Mouse (Mus musculus) NIH3T3 (cell line): Measurements from ENCODE around the gene Pmpcb.
"Not testable (repeated sequence)": the region's sequence is repeated elsewhere in the genome, so short reads cannot be mapped to it uniquely, and the experiment has no call there.

Source experiments
- DNase-seq: peaks from one replicate; pipeline ENCODE4 v3.0.0-alpha.2; 2012; ENCODE audit warnings: low read depth

Pmpcb gene

DNA sequence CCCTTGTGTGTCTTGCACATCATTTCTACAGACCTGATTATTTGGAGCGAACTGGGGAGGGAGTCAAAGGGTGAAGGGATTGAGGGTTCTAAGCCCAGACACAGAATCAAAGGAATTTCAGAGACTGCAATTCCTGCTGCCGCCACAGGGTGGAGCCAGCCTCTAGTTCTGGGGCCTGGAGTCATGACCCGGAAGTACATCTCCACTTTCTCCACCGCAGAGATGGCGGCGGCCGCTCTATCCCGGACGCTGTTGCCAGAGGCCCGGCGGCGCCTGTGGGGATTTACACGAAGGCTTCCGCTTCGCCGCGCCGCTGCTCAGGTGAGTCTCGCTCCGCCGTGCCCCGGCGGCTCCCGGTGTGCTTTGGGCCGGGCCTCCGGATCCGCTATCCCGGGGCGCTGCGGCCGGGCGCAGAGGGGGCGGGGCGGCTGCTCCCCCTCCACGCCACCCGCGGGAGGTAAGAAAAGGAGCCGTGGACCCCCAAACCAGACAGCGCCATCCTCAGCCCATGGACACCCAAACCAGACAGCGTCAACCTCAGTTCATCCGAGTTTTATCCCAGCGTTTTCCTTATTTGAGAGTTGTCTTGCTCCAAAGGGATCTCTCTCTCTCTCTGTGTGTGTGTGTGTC is at the start of gene Pmpcb:
Gene Pmpcb, plus strand, starts transcription at position 186 of the 630 bp plus-strand sequence.
- peak; percentile 92 for DNase-seq

DNA sequence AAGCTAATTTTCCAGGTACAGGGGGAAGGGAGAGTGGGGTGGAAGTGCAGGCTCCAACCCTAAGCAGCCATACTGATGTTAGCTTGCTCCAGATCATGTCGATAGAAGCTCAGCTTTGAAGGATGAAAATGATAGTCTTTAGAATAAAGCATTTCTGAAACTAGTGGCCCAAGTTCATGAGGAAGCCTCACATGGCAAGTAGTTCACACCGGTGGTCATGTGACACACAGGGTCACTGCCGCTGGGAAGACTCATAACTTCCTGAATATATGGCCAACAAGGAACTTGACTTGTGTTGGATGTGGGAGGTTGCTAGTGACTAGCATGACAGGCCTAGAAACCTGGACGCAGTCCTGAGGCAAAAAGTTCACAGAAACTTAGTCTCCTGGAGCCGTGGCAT is 44.7 kb upstream of the Pmpcb start:
- no peak for DNase-seq

DNA sequence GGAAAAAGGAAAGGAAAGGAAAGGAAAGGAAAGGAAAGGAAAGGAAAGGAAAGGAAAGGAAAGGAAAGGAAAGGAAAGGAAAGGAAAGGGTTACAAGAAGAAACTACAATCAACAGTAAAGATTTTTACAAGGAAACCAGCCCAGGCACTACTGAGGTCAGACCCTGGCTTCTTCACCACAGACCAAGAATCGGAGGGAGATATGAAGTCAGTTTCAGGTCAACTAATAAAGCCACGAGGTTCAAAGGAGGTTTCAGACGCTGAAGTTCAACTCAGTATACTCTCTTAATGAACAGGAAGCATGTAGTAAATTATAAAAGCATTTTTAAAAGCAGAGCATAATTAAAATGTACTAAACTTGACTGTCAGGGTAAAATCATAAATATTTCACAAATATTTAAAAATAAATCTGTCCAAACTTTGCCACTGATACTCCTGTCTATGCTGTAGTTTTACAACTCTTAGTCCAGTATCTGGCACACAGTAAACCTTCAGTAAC is 43.5 kb upstream of the Pmpcb start:
- no peak for DNase-seq

DNA sequence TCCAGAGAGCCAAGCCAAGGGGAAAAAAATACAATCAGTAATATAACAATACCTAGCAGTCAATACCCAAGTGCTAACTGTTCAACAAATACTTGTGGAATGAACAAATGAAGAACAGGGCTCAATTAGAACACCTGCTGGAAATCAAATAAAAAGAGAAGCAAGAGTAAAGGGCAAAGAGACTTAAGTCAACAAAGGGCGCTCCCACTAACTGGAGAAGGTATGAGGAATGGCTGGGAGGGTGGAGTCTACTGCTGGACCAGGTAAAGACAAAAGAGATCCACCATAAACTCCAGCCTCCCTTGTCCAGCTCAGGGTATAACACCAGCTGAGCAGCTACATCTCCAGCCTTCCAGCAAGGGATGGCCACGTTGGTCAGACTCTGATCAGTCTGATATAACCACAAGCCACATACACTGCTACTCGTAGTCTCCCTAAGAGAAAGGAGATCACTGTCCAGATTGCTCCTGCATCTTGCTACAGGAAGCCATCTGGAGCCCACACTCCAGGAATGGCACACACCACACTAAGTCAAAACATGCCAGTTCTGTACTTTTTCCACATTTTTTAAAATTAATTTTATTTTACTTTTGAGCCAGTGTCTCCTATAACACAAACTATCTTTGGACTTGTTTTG is 42.0 kb upstream of the Pmpcb start:
- no peak for DNase-seq

DNA sequence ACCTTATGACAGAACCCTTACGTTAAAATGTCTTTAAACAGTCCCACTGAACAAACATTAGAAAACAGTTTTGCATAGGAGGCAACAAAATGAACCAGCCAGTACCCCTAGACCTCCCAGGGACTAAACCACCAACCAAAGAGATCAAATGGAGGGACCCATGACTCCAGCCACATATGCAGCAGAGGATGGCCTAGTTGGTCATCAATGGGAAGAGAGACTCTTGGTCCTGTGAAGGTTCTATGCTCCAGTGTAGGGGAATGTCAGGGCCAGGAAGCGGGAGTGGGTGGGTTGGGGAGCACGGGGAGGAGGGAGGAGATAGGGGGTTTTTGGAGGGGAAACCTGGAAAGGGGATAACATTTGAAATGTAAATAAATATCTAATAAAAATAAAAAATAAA is 37.4 kb upstream of the Pmpcb start:
- not testable (repeated sequence) for DNase-seq

DNA sequence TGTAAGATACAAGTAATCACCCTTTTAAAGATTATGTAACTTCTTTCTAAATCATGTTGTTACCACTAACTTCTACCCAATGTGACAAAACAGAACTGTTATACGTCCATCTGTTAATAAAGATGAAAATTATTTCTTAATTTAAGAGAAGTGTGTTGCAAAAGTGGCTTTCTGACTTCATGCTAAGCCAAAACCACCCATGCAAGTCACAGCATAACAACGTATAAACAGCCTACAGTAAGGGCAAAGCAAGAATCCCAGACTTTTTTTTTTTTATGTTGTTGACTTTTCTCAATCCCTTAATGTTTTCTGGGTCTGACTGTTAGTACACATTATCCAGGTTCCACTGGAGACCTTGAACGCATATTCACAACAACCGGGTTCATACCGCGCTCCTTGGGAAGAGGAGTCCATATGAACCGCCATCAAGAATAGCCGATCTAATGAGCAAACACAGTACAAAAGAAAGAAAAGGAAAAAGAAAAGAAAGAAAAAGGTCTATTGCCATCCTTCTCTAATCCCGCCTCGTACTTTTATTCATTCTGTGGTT is 36.6 kb upstream of the Pmpcb start:
- DNase-seq, result peak; percentile 14

DNA sequence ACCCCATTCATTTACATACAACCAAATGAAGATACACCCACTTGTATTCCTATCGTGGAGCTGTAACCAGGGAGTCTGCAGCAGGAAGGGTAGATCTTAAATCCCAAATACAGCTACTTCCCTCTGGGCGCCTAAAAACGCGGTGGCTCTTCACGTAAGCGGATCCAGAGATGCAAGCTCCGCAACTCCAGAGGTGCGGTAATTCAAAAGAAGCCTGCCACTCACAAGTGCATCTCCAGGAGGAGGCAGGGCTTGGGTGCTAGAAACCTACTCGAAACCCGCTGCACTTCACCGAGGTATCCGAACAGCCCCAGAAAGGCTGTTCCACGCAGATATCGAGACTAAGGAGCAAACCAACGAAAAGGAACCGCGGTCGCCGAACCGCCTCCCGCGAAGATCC is 36.0 kb upstream of the Pmpcb start:
- DNase-seq, result no peak

DNA sequence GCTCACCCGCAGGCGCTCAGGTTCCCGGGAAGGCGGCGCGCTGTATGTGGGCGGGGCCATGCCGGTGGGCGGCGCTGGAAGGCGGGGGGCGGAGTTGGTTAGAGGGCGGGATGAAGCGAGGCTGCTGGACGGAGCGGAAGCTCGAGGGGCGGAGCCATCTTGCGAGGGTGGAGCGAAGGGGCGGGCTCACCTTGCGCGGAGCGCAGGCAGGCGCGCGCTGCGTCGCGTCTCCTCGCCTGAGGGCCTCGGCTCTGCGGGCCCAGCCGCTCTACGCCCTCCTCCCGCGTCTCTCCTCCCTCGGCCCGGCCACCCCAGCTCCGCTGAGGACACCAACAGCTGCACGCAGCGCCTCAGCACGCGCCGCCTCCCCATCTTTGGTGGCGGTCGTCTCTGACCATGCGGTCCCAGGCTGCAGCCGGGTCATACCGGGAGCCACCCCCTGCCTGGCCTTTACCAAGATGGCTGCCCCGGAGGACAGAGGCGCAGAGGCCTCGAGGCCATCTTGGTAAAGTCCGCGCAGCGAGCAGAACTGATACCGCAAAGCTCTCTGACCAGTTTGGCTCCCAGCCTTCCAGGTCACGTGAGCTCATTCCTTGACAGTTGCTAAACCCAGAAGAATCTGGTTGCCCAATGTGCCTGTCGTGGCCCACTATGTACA is 35.5 kb upstream of the Pmpcb start, which contains the start of gene Napepld:
Gene Napepld, minus strand, starts transcription at position 46 of the 658 bp plus-strand sequence.
- peak; percentile 99 for DNase-seq

DNA sequence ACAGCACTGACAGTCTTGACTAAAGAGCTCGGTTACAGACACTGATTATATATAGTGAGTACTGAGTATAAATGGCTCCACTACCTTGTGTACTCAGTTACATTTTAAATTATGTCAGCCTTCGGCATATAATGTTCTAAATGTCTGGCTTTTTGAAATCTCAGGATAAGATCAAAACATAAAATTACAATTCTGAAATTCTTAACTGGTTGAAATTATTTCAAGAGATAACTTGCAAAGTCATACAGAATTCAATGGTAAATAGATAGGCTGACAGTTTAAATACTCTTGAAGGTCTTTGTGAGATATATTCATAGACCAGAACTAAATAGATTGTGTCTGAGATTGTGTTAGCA is 35.0 kb upstream of the Pmpcb start:
- no peak for DNase-seq

DNA sequence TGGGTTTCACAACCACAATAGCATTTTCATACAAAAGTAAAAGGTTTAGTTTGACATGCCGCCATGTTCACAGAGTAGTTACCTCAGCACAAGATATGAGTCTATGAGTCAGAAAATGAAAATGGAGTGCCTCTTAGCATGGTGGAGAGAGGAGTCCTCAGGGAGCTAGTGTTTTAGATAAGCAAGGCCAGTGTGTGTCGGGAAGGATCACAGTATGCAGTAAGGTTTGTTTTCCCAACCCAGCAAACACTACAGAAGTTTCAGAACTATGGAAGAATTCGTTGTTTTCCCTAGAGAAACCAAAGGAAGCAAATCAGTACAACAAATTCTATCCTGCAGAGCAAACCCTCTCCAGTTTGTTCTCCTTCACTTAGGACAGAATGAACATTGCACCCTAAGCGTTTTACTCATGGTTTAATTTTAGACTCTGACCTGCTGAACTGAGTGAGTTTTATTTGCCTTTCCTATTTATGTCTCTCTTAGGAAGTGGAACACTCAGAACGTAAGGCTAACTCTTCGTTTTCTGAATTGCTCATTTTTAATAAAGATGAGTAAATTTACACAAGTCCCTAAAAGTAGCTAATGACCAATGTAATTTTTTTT is 34.0 kb upstream of the Pmpcb start:
- DNase-seq, result peak; percentile 52

DNA sequence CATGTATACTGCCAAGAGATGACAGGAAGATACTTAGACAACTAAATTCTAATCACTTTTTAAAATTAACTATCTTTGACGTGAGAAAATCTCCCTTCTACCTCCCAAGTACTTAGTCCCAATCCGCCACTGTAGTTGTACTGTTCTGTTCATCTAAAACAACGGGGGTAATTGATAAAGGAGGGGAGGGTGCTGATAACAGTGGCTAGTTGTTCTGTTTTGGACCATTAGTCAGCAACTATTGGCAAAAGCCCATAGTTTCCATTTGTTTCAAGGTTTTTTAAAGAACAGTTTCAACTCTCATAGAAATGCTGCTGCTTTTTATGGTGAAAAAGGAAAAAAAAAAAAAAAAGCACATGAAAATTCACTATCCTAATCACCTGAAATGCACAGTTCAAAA is 33.2 kb upstream of the Pmpcb start:
- DNase-seq, result peak; percentile 48

DNA sequence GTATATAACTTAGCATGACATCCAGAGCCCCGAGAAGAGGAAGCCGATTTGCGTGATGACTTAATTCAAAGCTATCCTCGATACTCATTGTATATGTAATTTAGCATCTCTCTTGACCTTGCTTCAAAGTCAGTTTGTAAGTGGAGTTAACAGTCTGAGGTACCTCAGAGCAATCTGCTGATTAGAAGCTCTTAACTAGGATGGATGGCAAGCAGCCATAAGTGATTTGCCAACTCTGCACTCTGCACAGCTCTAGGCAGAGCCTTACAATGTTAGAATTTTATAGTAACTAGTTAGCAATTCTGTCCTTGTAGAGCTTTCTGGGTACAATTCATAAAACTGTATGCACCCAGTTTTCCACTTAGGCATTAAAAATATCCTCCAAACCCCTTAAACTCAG is 30.4 kb upstream of the Pmpcb start:
- DNase-seq, result no peak

DNA sequence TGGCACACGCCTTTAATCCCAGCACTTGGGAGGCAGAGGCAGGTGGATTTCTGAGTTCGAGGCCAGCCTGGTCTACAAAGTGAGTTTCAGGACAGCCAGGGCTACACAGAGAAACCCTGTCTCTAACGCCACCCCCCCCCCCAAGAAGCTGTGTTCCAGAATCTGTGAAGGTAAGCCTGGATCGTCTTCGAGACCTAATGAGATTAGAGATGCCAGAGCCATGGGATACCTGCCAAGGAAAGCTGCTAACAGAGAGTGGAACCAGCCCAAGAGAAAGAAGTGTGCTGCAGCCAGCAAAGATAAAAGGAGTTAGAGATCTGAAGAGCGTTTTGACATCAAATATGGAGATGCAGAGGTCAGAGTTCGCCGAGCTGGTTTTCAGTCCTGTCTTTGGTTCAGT is 28.9 kb upstream of the Pmpcb start:
- not testable (repeated sequence) for DNase-seq

DNA sequence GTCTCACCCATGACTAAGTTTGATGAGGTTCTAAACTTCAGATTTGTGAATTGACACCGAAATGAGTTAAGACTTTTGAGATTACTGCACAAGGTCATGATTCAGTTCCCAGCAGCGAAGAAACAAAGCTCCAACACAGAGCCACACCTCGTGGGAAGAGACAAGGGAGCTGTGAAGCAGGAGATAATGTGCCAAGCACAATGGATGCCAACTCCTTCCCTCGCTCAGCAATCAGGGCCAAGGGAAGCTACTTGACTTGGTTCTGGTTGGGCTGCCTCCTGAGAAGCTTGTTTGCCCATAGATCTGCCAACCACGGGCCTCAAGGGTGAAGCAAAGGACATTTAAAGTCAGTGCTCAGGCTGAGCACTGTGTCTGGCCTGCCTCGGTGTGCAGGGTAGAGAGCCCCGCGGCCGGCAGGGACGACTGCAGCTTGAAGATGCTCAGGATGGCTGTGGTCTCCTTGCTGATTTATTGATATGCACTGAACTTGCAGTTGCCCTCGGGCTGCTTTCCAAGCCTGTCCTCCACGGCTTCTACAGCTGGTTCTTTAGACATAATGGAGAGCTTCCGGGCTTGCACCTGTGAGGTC is 24.7 kb upstream of the Pmpcb start:
- DNase-seq, result peak; percentile 34

DNA sequence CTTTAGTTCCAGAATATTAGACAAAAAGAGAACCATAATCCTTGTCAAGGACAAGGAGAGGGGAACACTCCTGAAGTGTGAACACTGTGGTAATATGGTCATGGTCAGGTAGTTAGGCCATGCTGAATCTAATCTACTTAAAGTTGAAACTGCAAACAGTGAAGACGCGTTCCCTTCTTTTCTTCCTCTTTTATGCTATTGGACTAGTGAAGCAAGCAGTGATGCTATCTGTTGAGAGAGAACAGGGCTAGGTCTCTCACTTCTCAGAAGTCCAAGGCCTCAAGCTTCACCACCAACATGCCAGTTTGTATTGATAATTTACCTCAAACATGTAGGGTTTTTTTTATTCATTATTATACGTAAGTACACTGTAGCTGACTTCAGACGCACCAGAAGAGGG is 22.5 kb upstream of the Pmpcb start:
- no peak for DNase-seq

DNA sequence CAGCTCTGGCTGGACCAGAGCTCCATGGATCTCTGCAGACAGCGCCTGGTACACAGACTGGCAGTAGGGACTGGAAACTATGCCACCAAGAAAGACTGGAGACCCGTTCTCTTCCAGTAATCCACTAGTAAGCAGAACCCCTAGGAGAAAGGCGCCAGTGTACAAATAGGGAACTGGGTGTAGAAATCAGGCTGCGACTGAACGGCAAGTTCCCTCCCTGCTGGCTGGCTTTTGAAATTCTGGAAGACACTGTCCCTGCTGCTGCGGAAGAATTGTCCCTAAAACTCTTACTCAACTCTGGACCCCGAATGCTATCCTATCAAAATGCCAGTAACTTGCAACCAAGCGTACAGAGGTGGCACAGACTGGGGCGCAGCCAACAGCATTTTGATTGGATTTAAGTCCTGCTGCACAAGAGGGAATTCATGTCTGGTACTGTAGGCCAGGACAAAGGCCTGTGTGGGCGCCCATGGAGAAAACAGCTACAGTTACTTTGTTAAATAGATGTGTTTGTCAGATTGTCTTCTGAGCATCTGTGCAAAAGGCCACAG is 19.7 kb upstream of the Pmpcb start:
- DNase-seq, result no peak

DNA sequence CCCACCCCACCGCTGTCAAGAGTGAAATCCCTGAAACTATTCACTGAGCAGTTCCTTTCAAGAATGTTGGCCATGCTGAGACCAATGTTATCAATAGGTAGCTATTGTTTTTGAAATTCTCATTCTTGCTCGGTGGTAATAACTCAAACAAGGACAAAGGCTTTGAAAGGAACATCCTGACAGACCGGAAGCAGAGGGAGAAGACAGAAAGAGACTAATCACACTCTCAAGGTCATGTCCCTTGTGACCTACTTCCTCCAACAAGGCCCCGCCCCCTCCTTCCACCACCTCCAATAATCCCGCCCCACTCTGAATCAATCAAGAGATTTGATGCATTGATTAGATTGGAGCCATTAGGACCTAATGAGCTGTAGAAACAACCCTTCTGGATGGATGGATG is 18.4 kb upstream of the Pmpcb start:
- no peak for DNase-seq

DNA sequence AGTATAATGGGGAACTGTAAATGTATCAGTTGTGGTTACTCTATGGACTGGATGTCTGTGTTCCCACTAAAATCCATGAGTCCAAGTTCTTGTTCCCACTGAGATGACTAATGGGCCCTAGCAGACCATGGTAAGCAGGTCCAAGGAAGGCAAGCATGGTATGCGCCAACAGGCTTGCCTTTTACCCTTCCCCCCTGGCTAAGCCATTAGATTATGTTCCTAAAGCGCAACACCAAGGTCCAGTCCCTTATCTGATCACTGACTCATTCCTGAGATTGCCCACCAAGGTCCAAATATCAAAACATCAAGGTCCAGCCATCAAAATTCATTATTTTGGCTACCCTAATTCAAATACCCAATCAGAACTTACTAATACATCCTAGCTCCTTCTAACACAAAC is 17.7 kb upstream of the Pmpcb start:
- DNase-seq, result no peak

DNA sequence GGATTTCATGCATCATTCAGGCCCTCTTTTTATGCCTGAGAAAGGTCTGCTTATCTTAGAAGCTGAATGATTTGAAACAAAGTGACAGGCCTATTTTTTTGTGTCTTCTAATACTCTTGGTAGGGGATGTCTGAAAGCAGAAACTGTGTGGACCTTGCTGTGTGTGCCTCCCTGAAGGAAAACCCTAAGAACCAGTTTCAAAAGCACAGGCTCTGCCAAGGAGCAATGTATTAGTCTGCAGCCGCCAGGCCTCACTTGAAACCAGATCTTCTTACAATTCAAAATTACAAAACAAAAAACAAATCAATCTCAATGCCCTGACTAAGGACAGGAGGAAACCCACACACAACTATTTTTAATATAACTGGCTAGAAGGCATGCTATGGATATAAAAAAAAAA is 12.5 kb upstream of the Pmpcb start:
- peak; percentile 62 for DNase-seq

DNA sequence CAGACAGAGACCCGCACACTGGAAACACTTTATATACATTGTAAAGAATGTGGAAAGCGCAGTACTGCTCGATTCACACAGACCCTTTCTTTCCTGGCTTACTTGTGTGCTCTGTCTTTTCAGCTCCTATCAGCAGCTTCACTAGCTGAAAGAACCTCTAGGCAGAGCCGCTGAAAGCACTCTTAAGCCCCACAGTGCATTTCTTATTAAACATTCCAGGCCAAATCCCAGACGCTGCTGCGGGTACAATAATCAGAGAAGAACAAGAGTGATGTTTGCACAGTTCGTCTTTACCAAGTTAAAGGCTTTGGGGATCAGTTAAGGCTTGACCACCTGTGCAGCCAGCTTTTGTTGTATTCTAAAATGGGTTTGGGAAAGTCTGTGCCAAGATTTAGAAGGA is 12.1 kb upstream of the Pmpcb start:
- no peak for DNase-seq

DNA sequence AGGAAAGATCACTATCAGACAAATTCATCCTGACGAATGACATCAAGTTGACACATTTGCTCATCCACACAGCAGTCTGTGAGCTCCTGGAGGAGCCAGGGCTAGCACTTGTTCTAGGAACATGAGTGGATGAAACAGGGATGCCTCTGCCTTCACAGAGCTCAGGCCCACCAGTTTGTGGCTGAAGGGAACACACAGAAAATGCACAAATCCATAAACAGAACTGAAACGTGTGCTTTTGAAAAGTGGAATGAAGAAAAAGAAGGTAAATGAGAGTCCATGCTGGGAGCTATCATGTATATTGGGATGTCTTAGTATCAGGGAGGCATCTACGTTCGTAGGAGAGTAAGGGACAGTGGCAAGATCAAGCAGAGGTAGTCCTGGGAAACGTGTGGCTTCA is 7.8 kb upstream of the Pmpcb start:
- DNase-seq, result no peak
